Mouse (Mus musculus): ENCODE results near the gene Slc19a3.
"Not testable (repeated sequence)": the region's sequence is repeated elsewhere in the genome, so short reads cannot be mapped to it uniquely, and the experiment has no call there.

The Slc19a3 gene

GRCm38 (mm10) chr1:83006218-83007179, 31.7 kb downstream of the Slc19a3 start:
- DNase-seq, result no peak

GRCm38 (mm10) chr1:83000306-83000705, 37.9 kb downstream of the Slc19a3 start, which contains the start of gene Gm47959:
Gene Gm47959, plus strand, starts transcription at chr1:83000548.
- not testable (repeated sequence) for DNase-seq

GRCm38 (mm10) chr1:82993947-82994346, 44.3 kb downstream of the Slc19a3 start:
- no peak for DNase-seq

DNA sequence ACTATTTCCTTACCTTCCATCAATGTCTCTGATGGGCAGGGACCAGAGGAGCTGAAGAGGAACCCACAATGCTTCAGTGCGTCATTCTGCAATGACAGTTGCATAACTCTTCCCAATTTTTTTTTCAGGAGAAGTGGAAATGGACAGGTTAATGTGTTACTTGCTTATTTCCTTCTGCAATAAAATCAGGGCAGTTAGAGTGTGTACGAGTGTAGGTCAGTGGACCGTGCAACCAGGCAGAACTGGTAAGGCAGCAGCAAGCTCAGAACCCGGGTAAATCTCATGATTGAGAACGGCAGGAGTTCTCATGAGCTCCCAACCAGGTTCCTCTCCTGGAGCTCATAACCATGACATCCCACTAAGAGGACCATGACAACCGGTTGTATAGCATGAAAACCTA, 46.2 kb downstream of the Slc19a3 start:
- DNase-seq, result peak; percentile 45

DNA sequence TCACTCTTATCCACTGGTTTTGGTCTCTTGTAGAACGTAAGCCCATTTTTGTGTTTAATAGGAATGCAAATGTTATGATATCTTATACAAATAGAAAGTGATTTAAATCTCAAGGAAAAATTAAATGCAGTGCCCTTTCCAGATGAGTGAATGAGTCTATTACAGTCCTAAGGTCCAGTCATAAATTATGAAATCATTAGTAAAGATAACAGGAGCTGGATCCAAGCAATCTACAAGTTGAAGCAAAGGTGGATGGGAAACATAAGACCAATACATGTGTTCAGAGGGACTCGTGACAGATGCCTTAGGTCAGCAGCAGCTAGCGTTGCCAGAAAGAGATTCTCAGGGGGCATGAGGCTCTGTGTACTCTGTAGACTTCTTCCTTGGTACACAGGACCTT, 46.7 kb downstream of the Slc19a3 start:
- DNase-seq, result no peak

GRCm38 (mm10) chr1:82991062-82991461, 47.2 kb downstream of the Slc19a3 start:
- no peak for DNase-seq

GRCm38 (mm10) chr1:82987530-82988198, 50.6 kb downstream of the Slc19a3 start:
- DNase-seq, result peak; percentile 60

- DNase-seq, result no peak
These were observed 51.5 kb downstream of the Slc19a3 start for GRCm38 (mm10) chr1:82986738-82987137.

DNA sequence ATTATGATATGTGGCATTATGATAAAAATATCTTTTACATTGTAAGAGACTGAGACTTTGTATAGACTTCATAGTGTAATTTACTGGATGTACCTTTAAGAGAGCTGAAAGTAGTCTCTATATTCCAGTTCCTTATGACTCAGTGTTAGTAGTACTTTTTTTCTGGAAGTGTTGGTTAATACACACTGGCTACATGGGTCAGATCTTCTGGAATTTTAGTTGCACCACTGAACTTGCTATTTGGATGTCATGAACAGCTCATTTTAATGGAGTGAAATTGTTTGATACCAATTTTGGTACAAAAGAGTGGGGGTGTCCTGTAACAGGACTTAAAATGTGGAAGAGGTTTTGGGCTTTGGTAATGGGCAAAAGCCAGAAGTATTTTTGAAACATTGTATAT, 60.4 kb downstream of the Slc19a3 start:
- no peak for DNase-seq

GRCm38 (mm10) chr1:82975750-82976149, 62.5 kb downstream of the Slc19a3 start:
- peak; percentile 25 for DNase-seq

- DNase-seq, result peak; percentile 21
These were observed 63.9 kb downstream of the Slc19a3 start for GRCm38 (mm10) chr1:82974342-82974741.

GRCm38 (mm10) chr1:82973901-82974300, 64.3 kb downstream of the Slc19a3 start:
- DNase-seq, result no peak

- peak; percentile 19 for DNase-seq
These were observed 65.0 kb downstream of the Slc19a3 start for GRCm38 (mm10) chr1:82973244-82973643.

DNA sequence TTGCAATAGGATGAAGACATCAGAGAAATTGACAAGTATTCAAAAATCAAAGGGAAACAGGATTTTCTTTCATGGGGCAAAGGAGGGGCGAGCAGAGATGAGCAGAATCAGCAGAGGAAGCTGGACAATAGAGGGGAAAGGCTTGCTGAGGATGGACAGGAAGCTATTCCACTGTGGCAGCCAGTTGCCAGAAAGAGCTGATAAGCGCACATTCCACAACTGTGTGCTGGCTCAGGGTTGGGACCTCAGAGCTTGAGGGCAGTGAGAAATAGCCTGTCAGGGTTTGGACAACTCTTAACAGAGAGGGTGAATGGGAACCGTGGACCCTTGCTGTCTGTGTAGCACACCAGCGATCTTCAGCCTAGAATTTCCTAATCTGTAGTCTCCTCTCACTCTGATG, 66.2 kb downstream of the Slc19a3 start:
- DNase-seq, result peak; percentile 49

DNA sequence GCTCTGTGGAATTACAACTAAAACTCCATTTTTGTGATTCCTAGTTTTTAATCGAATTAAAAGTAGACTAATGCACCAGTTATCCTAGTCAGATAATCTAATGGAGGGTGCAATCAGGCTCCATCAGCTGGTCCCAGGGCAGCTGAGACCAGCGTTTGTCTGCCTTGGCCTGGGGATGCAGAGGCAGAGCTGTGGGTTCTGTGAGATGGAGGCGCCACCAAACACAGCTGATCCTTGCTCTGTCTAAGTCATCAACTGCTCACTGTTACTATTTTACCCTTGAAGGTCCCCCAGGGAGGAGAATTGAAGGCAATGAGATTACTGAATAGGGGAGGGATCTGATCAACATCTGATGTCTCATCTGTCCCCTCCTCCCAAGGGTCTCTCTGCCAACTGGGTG, 71.8 kb downstream of the Slc19a3 start:
- no peak for DNase-seq

All from kidney, postnatal 10 days (tissue).